Mouse (Mus musculus) liver, adult (tissue): ENCODE results near the gene Retsat.

Source experiments
- GATA4 ChIP-seq: IDR thresholded peaks from 2 replicates; pipeline ENCODE4 v1.6.1; 2014; ENCODE audit warnings: mild to moderate bottlenecking, low read length; ENCODE audit not compliant: insufficient replicate concordance

Retsat gene

DNA sequence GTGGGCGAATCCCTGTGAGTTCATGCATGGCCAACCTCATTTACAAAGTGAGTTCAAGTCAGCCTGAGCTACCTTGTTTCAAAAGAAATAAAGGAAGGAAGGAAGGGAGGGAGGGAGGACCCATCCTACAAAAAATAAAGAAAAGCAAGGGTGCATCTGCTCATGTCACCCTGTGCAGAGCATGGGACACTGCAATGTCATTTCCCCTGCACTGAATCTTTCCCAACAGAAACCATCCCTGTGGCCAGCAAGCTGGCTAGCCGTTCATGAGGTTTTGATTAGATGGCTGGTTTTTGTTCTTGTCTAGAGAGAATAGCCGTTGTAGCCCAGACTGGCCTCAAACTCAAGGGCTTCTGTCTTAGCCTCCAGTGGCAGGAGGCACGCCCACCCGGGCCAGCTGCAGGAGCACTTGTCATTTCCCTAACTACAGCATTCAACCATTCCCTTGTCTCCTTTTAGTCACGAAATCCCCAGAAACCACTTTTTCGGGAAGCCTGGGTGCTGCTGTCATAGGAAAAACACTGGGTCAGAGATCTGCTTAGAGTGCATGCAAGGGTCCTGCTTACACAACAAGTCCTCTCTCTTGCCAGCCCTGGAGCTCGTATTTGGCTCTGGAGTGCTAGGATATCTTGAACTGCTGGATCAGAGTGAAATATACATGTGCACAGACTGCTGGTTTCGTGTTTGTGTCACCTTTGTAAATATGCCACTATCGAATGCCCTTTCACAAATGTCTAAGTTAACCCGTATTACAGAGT is 16.5 kb upstream of the Retsat start:
- peak; percentile 63 for TF ChIP-seq GATA4

DNA sequence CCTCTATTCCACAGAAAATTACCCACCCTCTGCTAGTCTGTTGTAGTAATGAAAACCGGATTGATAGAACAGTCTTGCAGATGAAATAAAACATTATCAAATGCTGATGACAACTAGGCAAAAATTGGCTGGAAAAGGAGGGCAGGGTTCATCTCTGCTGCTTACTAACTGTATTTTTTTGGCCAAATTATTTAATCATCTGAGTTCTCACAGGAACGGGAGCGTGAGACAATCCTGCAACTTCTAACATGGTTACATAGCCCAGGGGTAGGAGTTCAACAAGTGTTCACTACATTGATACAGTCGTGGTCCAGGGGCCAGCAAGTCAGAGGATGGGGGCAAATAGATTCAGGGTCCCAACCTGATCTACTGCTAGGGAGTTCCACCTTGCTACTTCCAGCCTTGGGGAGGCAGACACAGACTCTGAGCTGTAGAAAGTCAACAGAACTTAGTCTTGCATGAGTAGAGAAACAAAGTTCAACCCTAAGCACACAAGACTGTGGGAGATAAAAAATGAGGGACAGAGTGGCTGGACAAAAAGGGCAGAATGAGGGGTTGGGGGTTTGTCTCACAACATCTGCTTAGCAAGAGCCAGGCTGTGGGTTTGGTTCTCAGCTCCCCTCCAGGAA is 14.9 kb upstream of the Retsat start:
- 0 out of 2 replicates have a peak, but pooled peaks have one; percentile 29 for TF ChIP-seq GATA4

DNA sequence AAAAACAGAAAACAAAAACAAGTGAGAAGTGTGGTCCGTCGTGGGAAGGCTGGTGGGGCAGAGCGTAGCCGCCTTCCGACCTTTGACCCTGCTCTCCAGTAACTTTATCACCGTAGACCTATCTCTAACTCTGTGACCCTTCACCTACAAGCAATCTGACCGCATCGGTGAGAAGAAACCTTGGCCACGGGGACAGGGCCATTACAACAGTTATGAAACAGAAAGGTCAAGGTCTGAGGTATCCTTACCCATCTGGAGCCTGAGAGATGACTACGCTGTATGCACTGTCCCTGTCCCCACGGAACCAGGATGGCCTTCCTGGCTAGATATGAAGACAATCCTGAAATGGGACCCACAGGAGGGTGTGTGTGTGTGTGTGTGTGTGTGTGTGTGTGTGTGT is 14.1 kb upstream of the Retsat start:
- TF ChIP-seq GATA4: peak; percentile 72; the same call in 1 of the 2 replicates

GRCm38 (mm10) chr6:72586701-72587100 is 11.6 kb upstream of the Retsat start:
- TF ChIP-seq GATA4: no peak

- no peak for TF ChIP-seq GATA4
Observed at GRCm38 (mm10) chr6:72588307-72588706, 10.0 kb upstream of the Retsat start.

GRCm38 (mm10) chr6:72590111-72590510 is 8.2 kb upstream of the Retsat start:
- TF ChIP-seq GATA4: no peak

DNA sequence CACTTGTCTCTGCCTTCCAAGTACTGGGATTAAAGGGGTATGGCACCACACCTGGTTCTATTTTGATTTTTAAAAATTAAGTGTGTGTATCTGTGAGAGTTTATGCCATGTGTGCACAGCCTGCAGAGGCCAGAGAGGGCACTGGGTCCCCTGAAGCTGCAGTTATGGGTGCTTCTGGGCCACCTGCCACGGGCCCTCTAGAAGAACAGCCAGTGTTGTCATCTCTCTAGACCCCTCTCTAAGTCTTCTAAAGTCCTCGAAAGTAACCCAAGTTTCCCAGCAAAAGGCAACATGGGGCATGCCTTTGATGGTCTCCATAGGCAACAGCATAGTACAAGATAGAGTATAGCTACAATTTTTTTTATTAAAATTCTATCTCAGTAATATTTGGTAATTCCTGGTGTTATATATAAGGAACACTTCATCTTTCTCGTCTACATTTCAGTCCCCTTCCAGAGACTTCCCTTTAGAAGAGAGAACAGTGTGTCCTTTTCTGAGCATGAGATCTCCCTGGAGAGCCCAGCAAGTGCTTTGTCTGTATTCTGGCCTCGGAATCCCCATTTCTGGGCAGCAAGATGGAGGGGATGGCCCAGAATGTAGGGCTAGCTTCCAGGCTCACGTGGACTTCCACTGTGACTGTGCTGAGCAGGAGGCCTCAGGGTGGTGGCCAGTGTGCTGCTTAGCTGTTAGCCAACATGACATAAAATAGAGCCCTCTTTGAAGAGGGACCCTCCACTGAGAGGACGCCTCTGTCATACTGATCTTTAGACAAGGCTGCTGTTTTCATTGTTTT is 5.1 kb upstream of the Retsat start:
- TF ChIP-seq GATA4: no peak

DNA sequence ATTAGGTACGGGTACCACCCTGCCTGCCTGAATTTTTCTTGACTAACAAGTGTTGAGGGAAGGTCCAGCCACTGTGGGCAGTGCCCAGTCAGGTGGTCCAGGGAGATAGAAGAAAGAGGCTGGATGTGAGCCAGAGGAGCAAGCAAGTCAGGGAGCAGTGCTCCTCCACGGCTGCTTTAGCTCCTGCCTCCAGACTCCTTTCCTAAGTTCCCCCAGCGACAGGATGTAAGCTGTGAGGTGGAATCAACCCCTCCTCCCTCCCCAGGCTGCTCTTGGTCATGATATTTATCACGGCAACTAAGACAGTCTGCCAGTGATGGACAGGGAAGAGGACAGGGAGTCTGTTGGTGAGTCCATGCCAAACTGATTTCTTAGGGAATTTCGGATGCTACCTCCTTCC is 4.4 kb upstream of the Retsat start:
- no peak for TF ChIP-seq GATA4

GRCm38 (mm10) chr6:72597083-72597874 is 996 bp upstream of the Retsat start:
- TF ChIP-seq GATA4: no peak

DNA sequence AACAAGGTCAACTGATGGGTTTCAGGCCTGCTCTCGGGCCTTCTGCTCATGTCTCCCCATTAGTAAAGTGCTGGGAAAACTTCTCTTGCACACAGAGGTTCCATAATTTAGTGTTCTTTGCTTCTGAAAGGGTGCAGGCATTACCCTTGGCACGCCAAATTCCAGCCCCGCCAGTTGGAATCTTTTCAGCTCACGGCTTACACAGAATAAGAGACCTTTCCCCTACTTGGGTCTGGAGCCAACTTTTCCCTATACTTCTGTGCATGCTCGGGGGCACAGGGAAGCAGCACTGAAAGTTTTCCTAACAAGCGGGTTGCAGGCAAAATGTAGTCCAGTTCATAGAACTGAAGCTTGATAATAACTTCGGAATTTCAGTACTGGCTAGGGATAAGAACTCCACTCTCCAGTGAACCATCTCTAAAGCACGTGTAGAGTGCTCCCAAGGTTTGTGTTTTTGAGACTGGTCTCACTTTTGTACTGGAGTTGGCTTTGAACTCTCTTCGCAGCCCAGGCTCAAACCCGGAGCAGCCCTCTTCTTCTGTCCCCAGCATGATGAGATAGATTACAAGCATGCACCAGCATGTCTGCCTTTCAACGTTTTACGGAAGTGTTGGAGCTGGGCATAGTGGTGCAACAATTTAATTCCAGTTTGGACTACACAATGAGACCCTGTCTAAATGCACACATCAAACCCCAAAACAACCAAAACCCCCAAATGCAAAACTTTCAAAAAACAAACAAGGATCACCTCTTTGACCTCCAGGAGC is 699 bp downstream of the Retsat start:
- TF ChIP-seq GATA4: no peak

DNA sequence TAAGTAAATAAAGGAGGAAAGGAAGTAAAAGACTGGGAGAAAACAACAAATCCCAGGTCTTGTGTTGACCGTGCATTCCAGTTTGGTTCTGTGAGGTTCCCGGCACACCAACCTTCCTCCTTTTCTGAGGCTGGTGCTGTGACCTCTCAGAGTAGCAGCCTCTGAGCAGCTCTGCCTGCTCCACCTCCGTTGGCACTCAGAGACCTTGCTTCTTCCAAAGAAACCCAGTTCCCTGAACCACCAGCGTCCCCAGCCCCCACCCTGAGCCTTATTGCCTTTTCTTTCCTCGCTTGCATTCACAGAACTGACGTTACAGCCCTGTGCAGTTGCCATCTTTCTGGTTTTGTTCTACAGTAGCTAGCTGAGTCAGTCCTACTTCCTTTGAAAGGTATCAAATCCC is 1.9 kb downstream of the Retsat start:
- no peak for TF ChIP-seq GATA4

- TF ChIP-seq GATA4: no peak
Observed at GRCm38 (mm10) chr6:72600771-72601170, 2.5 kb downstream of the Retsat start.

DNA sequence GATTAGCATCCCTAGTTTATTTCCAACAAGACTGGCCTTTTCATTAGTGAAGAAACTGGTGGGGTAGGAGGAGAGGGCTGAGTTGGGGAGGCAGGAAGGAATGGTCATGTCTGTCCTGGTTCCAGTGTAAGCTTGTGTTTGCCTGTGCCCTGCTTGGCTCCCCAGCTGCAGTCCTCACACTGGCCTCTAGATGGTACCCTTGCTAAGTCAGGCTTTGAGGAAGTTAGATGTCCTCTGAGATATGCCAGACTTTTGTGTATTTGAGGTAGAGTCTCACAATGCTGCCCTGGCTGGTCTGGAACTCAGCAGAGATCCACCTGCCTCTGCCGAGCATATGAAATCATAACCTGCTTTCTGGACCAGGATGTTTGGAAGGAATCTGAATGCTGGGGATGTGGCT is 3.5 kb downstream of the Retsat start:
- peak; percentile 64; the same call in 1 of the 2 replicates for TF ChIP-seq GATA4

DNA sequence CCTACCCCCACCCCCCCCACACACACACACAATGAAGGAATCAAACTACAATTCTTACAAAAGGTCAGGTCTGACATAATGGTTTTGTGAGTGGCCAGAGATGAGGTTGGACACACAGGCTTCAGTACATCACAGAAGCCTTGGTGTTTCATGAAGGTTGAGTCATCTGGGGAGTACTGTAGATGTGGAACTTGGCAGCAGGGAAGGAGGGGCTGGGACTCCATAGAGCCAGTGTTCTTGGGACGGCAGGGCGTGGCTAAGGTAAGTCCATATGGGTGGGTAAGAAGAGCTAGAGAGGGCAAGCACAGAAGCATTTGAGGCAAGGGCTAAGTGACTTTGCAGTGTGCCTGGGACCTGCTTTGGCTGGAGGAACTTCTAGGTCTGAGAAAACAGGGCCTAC is 5.8 kb downstream of the Retsat start:
- no peak for TF ChIP-seq GATA4
